In genomic region chr16:17532271-17532670, GRCm38 (mm10) we compare ENCODE assay signal across 9 mouse cellular contexts. TPM values are rescaled to one million over a fixed set of nuclear protein-coding genes. Genes with fewer than 3 reads are reported as not detected.
DNase-seq lines count a peak whose midpoint lies in the region; TF ChIP-seq lines count a peak whose summit lies in the region.
"Had no signal": no experiment of that assay in that cellular context is flagged by ENCODE, and none has a peak within 500 bp of the region (broad histone marks: within the 10 kb centered on the region; RNA-seq: fewer than 3 reads in every experiment).

No protein-coding gene starts in this region.

- no peak for TF ChIP-seq POLR2A in cerebellum, adult 2 months (IDR thresholded peaks at IDR 0.05; ENCODE audit: borderline replicate concordance, insufficient read depth, low read length)

- no peak overlapping the region for H3K4me3 ChIP-seq in cerebellum, adult 2 months (replicated peaks; ENCODE audit: insufficient read depth, low read depth, low read length)

- no peaks in the 10 kb centered on the region; the same call in 1 of the 2 replicates for H3K4me1 ChIP-seq in cerebellum, adult 2 months (ENCODE audit: control insufficient read depth, insufficient read depth, low read length)

- no peaks in the 10 kb centered on the region for H3K27me3 ChIP-seq in cerebellum, adult 2 months (ENCODE audit: control insufficient read depth, insufficient read depth, low read length)

- 55% methylated on average over 4 of the region's 4 CpGs for WGBS in cerebellum, adult 2 months

- DNase-seq in cerebellum, adult 2 months: peak; percentile 39 to 44
- no peak for DNase-seq in cerebellum, adult 9-11 months
- peak; percentile 34 to 42 for DNase-seq in spleen, postnatal 36 days (ENCODE audit: low spot score in 2 of 2)
- DNase-seq in spleen, adult 12 weeks (ENCODE audit: low spot score): no peak
- peak; percentile 52 for DNase-seq in kidney, postnatal 14 days
- DNase-seq in retina, postnatal 1 day: peak; percentile 38
- DNase-seq in gastrocnemius, adult 8-10 months (ENCODE audit: low spot score in 2 of 2): no peak
- DNase-seq in gastrocnemius, postnatal 4 days (ENCODE audit: low spot score in 2 of 2): no peak

- no peak overlapping the region for H3K27ac ChIP-seq in cerebellum, adult 2 months (ENCODE audit: insufficient read depth, low read length)
- H3K27ac ChIP-seq: heart, embryonic 13.5 days had no signal

- peak; percentile 56 for TF ChIP-seq CTCF in cerebellum, adult 2 months (IDR thresholded peaks at IDR 0.05; ENCODE audit: borderline replicate concordance, insufficient read depth, low read depth, low read length)

RNA-seq across cellular contexts. Expression of gene Thap7, which starts 1.3 kb away (rescaled TPM):
- 74.3 TPM in 2 replicates for polyA plus RNA-seq in cerebellum, adult 2 months (2012; rRNA removed)
- 10 to 100 TPM; 13.7 to 16.0 (median 15.1) TPM for total RNA-seq in gastrocnemius, adult 8-10 months (2022)
- total RNA-seq in gastrocnemius, postnatal 4 days (2021): 10 to 100 TPM; 18.7 to 22.5 TPM

RNA-seq across cellular contexts. Expression of gene Lztr1, which starts 23.8 kb away (rescaled TPM):
- 240 and 242 TPM in 2 replicates for polyA plus RNA-seq in cerebellum, adult 2 months (2012; rRNA removed)
- 10 to 100 TPM; 20.3 to 26.1 (median 23.5) TPM for total RNA-seq in gastrocnemius, adult 8-10 months (2022)
- 10 to 100 TPM; 48.4 to 51.1 TPM for total RNA-seq in gastrocnemius, postnatal 4 days (2021)

RNA-seq across cellular contexts. Expression of gene Lrrc74b, which starts 28.8 kb away (rescaled TPM):
- polyA plus RNA-seq in cerebellum, adult 2 months (2012; rRNA removed): 0.36 and 0.89 TPM in 2 replicates
- 1 to 10 TPM in 3 of 4 experiments, under 1 TPM in 1; 0.85 to 1.9 (median 1.8) TPM for total RNA-seq in gastrocnemius, adult 8-10 months (2022)
- total RNA-seq in gastrocnemius, postnatal 4 days (2021): 1 to 10 TPM; 2.5 to 5.0 TPM

RNA-seq across cellular contexts. Expression of gene P2rx6, which starts 29.4 kb away (rescaled TPM):
- polyA plus RNA-seq in cerebellum, adult 2 months (2012; rRNA removed): 4.8 and 6.5 TPM in 2 replicates
- total RNA-seq in gastrocnemius, adult 8-10 months (2022): 10 to 100 TPM in 3 of 4 experiments, 1 to 10 TPM in 1; 9.0 to 12.5 (median 11.3) TPM
- total RNA-seq in gastrocnemius, postnatal 4 days (2021): 1 to 10 TPM; 6.3 to 7.5 TPM

RNA-seq across cellular contexts. Expression of gene Aifm3, which starts 42.9 kb away (rescaled TPM):
- polyA plus RNA-seq in cerebellum, adult 2 months (2012; rRNA removed): 472 and 503 TPM in 2 replicates
- under 1 TPM; 0.12 to 0.70 (median 0.28) TPM for total RNA-seq in gastrocnemius, adult 8-10 months (2022)
- under 1 TPM; 0.54 to 0.75 TPM for total RNA-seq in gastrocnemius, postnatal 4 days (2021)

Comparison
In these comparisons a context has a peak if more than half of its experiments do, and no peak if none do; other contexts are left out.
1. DNase-seq: peak in cerebellum, adult 2 months (2 of 2), spleen, postnatal 36 days (2 of 2), kidney, postnatal 14 days (single experiment) and retina, postnatal 1 day (single experiment); none in cerebellum, adult 9-11 months (single experiment), spleen, adult 12 weeks (single experiment), gastrocnemius, adult 8-10 months (0 of 2) and gastrocnemius, postnatal 4 days (0 of 2).